In genomic region chr7:126089782-126090181, GRCm38 (mm10) we compare ENCODE assay signal across 8 mouse cellular contexts. TPM values are rescaled to one million over a fixed set of nuclear protein-coding genes. Genes with fewer than 3 reads are reported as not detected.
DNase-seq lines count a peak whose midpoint lies in the region; ATAC-seq and TF ChIP-seq lines count a peak whose summit lies in the region.

No protein-coding gene starts in this region.

- H3K9me3 ChIP-seq in forebrain, embryonic 11.5 days (ENCODE audit: control insufficient read depth, low read length) = no peaks in the 10 kb centered on the region
- H3K9me3 ChIP-seq in forebrain, embryonic 16.5 days (ENCODE audit: control insufficient read depth, low read length) = no peaks in the 10 kb centered on the region
- no peaks in the 10 kb centered on the region for H3K9me3 ChIP-seq in stomach, postnatal 0 days (ENCODE audit: control insufficient read depth, low read length)

- no peaks in the 10 kb centered on the region for H3K36me3 ChIP-seq in forebrain, embryonic 11.5 days (ENCODE audit: control insufficient read depth, insufficient read depth, low read length)
- H3K36me3 ChIP-seq in forebrain, embryonic 16.5 days (ENCODE audit: control insufficient read depth, insufficient read depth) = no peaks in the 10 kb centered on the region
- H3K36me3 ChIP-seq in stomach, postnatal 0 days (ENCODE audit: control insufficient read depth, insufficient read depth, low read length) = no peaks in the 10 kb centered on the region

- peaks cover 7% of the 10 kb centered on the region; the same call in 1 of the 2 replicates for H3K4me1 ChIP-seq in forebrain, embryonic 11.5 days (replicated peaks; ENCODE audit: control insufficient read depth, insufficient read depth, low read length)
- H3K4me1 ChIP-seq in forebrain, embryonic 16.5 days (replicated peaks; ENCODE audit: control insufficient read depth, insufficient read depth, low read length) = peaks cover 24% of the 10 kb centered on the region
- H3K4me1 ChIP-seq in stomach, postnatal 0 days (replicated peaks; ENCODE audit: control insufficient read depth, insufficient read depth) = no peaks in the 10 kb centered on the region

- ATAC-seq in forebrain, embryonic 11.5 days (replicated peaks; ENCODE audit: low FRiP score) = no peak
- no peak for ATAC-seq in forebrain, embryonic 16.5 days
- no peak for ATAC-seq in stomach, postnatal 0 days (ENCODE audit: low FRiP score, low TSS enrichment)

- WGBS in forebrain, embryonic 11.5 days = 18% methylated on average over 6 of the region's 6 CpGs
- 13% methylated on average over 6 of the region's 6 CpGs for WGBS in forebrain, embryonic 16.5 days
- 14% methylated on average over 6 of the region's 6 CpGs for WGBS in stomach, postnatal 0 days

- H3K4me2 ChIP-seq in forebrain, embryonic 11.5 days (ENCODE audit: low read depth, low read length, severe bottlenecking) = no peak overlapping the region
- H3K4me2 ChIP-seq in forebrain, embryonic 16.5 days (ENCODE audit: low read length) = no peak overlapping the region
- H3K4me2 ChIP-seq in stomach, postnatal 0 days (replicated peaks; ENCODE audit: low read depth) = no peak overlapping the region

- H3K9ac ChIP-seq in forebrain, embryonic 11.5 days (ENCODE audit: low read length) = no peak overlapping the region
- H3K9ac ChIP-seq in forebrain, embryonic 16.5 days (replicated peaks; ENCODE audit: low read depth, low read length) = no peak overlapping the region
- H3K9ac ChIP-seq in stomach, postnatal 0 days (ENCODE audit: low read length) = no peak overlapping the region

- H3K4me3 ChIP-seq in forebrain, embryonic 11.5 days (ENCODE audit: low read depth, low read length) = no peak overlapping the region
- no peak overlapping the region for H3K4me3 ChIP-seq in forebrain, embryonic 16.5 days (replicated peaks; ENCODE audit: low read length)
- no peak overlapping the region for H3K4me3 ChIP-seq in stomach, postnatal 0 days (ENCODE audit: low read depth, low read length)

- peaks cover 4% of the 10 kb centered on the region; the same call in 1 of the 2 replicates for H3K27me3 ChIP-seq in forebrain, embryonic 11.5 days (ENCODE audit: control insufficient read depth, insufficient read depth, low read length)
- H3K27me3 ChIP-seq in forebrain, embryonic 16.5 days (replicated peaks; ENCODE audit: control insufficient read depth, insufficient read depth, low read length) = peaks cover 2% of the 10 kb centered on the region
- no peaks in the 10 kb centered on the region for H3K27me3 ChIP-seq in stomach, postnatal 0 days (ENCODE audit: control insufficient read depth, insufficient read depth, low read length)

- H3K27ac ChIP-seq in forebrain, embryonic 11.5 days (ENCODE audit: low read depth, low read length) = no peak overlapping the region
- H3K27ac ChIP-seq in forebrain, embryonic 16.5 days (ENCODE audit: low read length) = no peak overlapping the region
- no peak overlapping the region for H3K27ac ChIP-seq in stomach, postnatal 0 days (replicated peaks)

- no peak for TF ChIP-seq EP300 in stomach, postnatal 0 days (optimal IDR thresholded peaks at IDR 0.05)

- DNase-seq in forebrain, embryonic 11.5 days (ENCODE audit: low spot score) = peak; percentile 72
- DNase-seq in right cerebral cortex, adult 18-20 months = peak; percentile 55
- DNase-seq in right cerebral cortex, postnatal 36 days (ENCODE audit: low spot score in 2 of 2) = no peak
- DNase-seq in cerebellum, postnatal 36 days = peak; percentile 63 to 65
- peak; percentile 77 for DNase-seq in induced T-regulatory cell, adult 2 months (ENCODE audit: low read depth)
- DNase-seq in lung, postnatal 36 days = peak; percentile 74
- DNase-seq in stomach, postnatal 0 days (ENCODE audit: low spot score) = peak; percentile 35

- TF ChIP-seq CTCF in stomach, postnatal 0 days (IDR thresholded peaks at IDR 0.05; ENCODE audit: low read depth) = peak; percentile 89

RNA-seq across cellular contexts. Expression of gene Gsg1l, which starts 7.6 kb away (rescaled TPM):
- 0.63 and 0.72 TPM in 2 replicates for polyA plus RNA-seq in forebrain, embryonic 11.5 days (2014; fragmentation: Nextera tagmentation; extraction: Ambion mirVana)
- polyA plus RNA-seq in forebrain, embryonic 16.5 days (2015; fragmentation: Nextera tagmentation; extraction: Ambion mirVana) = 5.8 and 6.1 TPM in 2 replicates
- polyA plus RNA-seq in stomach, postnatal 0 days (2015; fragmentation: Nextera tagmentation; extraction: Ambion mirVana) = 0.67 and 0.77 TPM in 2 replicates

Comparison
In these comparisons a context has a peak if more than half of its experiments do, and no peak if none do; other contexts are left out.
1. DNase-seq: peak in forebrain, embryonic 11.5 days (single experiment), right cerebral cortex, adult 18-20 months (single experiment), cerebellum, postnatal 36 days (2 of 2), induced T-regulatory cell, adult 2 months (single experiment), lung, postnatal 36 days (single experiment) and stomach, postnatal 0 days (single experiment); none in right cerebral cortex, postnatal 36 days (0 of 2).